Mouse (Mus musculus) midbrain, embryonic 13.5 days (tissue): Measurements from ENCODE around the gene Efcab11. TPM values are rescaled to one million over a fixed set of nuclear protein-coding genes. Genes with fewer than 3 reads are reported as not detected.
A peak's percentile ranks its signal among the peaks of the same experiment; 100 is the strongest.
"Not testable (repeated sequence)": the region's sequence is repeated elsewhere in the genome, so short reads cannot be mapped to it uniquely, and the experiment has no call there.

Experiments used
- ATAC-seq: fragments of 200-750 bp; cut with Nextera tagmentation; 2 replicates; pipeline ENCODE4 v1.8.0; 2017; ENCODE audit warnings: mild to moderate bottlenecking, moderate TSS enrichment, moderate library complexity
- H3K27ac ChIP-seq: fragments of 300-500 bp; sonication (generic); 2 replicates; pipeline ENCODE4 v1.5.1; 2015; ENCODE audit warnings: inconsistent platforms, mild to moderate bottlenecking, moderate library complexity
- H3K27me3 ChIP-seq: fragments of 300-500 bp; sonication (generic); 2 replicates; pipeline ENCODE4 v1.6.1; 2015; ENCODE audit warnings: mild to moderate bottlenecking, inconsistent platforms
- H3K36me3 ChIP-seq: fragments of 300-500 bp; sonication (generic); 2 replicates; pipeline ENCODE4 v1.6.1; 2015; ENCODE audit warnings: mild to moderate bottlenecking, inconsistent platforms
- H3K4me1 ChIP-seq: fragments of 300-500 bp; sonication (generic); replicated peaks from 2 replicates; pipeline ENCODE4 v1.6.1; 2015; ENCODE audit warnings: inconsistent platforms
- H3K4me2 ChIP-seq: fragments of 300-500 bp; sonication (generic); replicated peaks from 2 replicates; pipeline ENCODE4 v1.6.1; 2015; ENCODE audit warnings: moderate library complexity, mild to moderate bottlenecking, inconsistent platforms
- H3K4me3 ChIP-seq: fragments of 300-500 bp; sonication (generic); replicated peaks from 2 replicates; pipeline ENCODE4 v1.5.1; 2015; ENCODE audit warnings: mild to moderate bottlenecking, inconsistent platforms
- H3K9ac ChIP-seq: fragments of 300-500 bp; sonication (generic); replicated peaks from 2 replicates; pipeline ENCODE4 v1.6.1; 2015; ENCODE audit warnings: mild to moderate bottlenecking, inconsistent platforms
- H3K9me3 ChIP-seq: fragments of 300-500 bp; sonication (generic); 2 replicates; pipeline ENCODE4 v1.6.1; 2016; ENCODE audit warnings: mild to moderate bottlenecking, inconsistent platforms
- WGBS: fragments of 180-500 bp; shearing (Covaris S2); methylation state at CpG from one replicate; pipeline ENCODE4 v1.1.7; 2015; 5-methylcytosine and 5-hydroxymethylcytosine counted together
- polyA plus RNA-seq: library from polyadenylated mRNA; unstranded; fragments of >200 nt; fragmentation: Nextera tagmentation; extraction: Ambion mirVana; gene quantifications from 2 replicates; pipeline ENCODE4 v1.2.1, GENCODE M21; 2015

The Efcab11 gene
- polyA plus RNA-seq, 1 experiment from 2014 or later: 10.3 TPM

DNA sequence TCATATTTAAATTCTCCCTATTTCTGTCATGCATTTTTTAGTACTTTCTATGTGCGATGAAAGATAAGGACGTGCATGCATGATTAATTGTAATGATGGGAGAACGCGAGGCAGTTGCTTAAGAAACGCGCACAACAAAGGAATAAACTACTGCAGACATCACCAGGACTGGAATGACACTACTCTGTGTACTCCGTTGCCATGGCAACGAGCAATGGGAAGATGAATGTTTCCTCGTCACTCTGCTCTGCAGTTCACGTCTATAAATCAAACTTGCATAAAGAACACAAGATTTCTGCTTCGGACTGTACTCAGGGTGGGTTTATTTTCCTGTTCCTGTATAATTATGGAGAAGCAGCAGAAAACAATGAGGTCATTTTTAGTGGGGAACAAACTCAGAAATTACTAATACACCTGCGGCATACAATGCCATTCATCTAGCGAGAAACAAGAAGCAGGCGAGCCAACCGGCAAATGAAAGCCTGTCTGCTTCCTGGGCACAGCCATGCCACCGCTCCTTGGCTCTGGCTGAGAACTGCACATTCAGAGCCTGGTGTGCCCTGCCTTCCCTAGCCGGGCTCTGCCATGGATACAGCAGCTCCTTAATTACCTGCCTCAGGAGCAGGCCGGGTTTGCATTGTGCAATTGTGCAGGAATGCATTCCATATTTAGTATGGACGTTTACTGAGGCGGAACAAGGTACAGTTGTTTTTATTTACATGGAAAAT lies 47.7 kb downstream of the Efcab11 start:
- Histone ChIP-seq H3K27me3 (no peaks in the 10 kb centered on the region), H3K4me1 (peaks cover 17% of the 10 kb centered on the region), H3K9ac (no peak overlapping the region), H3K27ac (peak overlapping the region; percentile 71), H3K4me2 (peak overlapping the region; percentile 27), H3K36me3 (no peaks in the 10 kb centered on the region), H3K4me3 (no peak overlapping the region), H3K9me3 (no peaks in the 10 kb centered on the region)
- ATAC-seq: peak; percentile 82
- 41% methylated on average over 20 of the region's 20 CpGs for WGBS

DNA sequence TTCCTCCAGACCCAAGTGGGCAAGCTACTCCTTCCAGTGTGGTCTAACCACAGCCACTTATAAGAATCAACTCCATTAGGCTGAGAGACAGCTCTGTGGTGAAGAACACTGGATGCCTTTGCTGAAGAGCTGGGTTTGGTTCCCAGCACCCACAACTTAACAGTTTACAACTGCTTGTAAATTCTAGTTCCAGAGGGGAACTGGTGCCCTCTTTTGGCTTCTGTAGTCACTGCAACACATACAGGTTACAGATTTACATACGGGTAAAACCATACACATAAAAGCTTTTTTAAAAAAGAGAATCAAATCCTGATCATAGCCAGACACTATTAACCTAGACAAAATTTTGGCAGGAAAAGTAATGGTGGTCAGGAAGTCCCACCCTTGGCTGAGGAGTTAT lies 50.8 kb downstream of the Efcab11 start:
- no peaks in the 10 kb centered on the region for H3K27me3 ChIP-seq
- no peak overlapping the region for H3K4me3 ChIP-seq
- H3K9me3 ChIP-seq: no peaks in the 10 kb centered on the region
- H3K9ac ChIP-seq: no peak overlapping the region
- H3K27ac ChIP-seq: no peak overlapping the region
- ATAC-seq: no peak
- peaks cover 17% of the 10 kb centered on the region for H3K4me1 ChIP-seq
- no peaks in the 10 kb centered on the region for H3K36me3 ChIP-seq
- no peak overlapping the region for H3K4me2 ChIP-seq
- WGBS: 98% methylated on average over 1 of the region's 1 CpGs

DNA sequence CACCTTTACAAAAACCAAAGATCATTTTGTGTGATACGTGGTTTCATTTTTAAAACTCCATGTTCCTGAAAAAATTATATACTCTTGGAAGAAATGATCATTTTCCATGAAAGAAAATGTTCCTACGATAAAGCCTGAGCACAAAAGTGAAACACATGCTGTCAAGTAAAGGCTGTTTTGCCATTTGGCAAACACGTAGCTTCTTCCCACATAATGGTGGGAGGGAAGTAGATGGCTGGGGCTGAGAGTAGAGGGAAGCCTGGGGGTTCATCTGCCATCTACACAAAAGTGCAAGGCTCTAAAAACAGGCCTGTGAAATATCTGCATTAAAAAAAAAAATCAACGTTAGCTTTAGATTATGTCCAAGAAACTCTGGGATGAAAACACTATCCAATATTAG lies 61.6 kb downstream of the Efcab11 start:
- no peaks in the 10 kb centered on the region for H3K36me3 ChIP-seq
- WGBS: 89% methylated on average over 4 of the region's 4 CpGs
- no peak overlapping the region for H3K27ac ChIP-seq
- H3K9ac ChIP-seq: no peak overlapping the region
- H3K4me1 ChIP-seq: no peaks in the 10 kb centered on the region
- no peaks in the 10 kb centered on the region for H3K9me3 ChIP-seq
- no peak overlapping the region for H3K4me3 ChIP-seq
- H3K27me3 ChIP-seq: no peaks in the 10 kb centered on the region
- H3K4me2 ChIP-seq: no peak overlapping the region
- no peak for ATAC-seq

DNA sequence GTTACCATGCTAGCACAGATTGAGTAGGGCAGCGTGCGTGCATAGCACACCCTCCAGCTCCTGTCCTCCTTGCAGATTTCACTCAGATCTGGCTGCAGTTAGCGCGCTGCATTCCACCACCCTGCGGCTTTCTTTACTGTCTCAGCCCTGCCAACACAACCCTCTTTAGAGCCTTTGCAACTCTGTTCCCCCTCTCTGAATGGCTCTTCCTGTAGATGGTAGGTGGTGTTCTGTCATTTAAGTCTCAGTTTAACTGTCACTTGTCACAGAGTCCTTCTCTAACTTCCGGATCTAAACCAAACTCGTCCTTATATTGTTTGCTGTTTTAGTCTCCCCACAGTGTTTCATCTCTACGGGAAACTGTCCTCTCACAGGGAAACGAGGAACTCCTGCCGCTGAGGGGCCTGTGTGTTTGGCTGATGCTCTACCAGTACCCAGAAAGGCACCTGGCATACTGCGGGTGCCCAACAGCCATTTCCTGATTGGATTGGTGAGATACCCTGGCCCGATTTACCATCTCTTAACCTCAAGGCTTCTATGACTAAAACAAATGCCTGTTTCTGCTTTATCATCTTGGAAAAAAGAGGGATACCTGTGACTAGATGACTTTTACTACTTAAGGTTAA lies 62.8 kb downstream of the Efcab11 start:
- Histone ChIP-seq H3K9me3 (no peaks in the 10 kb centered on the region), H3K27ac (no peak overlapping the region), H3K4me1 (no peaks in the 10 kb centered on the region), H3K27me3 (no peaks in the 10 kb centered on the region), H3K36me3 (no peaks in the 10 kb centered on the region), H3K9ac (no peak overlapping the region), H3K4me3 (no peak overlapping the region), H3K4me2 (no peak overlapping the region)
- ATAC-seq: no peak
- WGBS: 83% methylated on average over 12 of the region's 12 CpGs

DNA sequence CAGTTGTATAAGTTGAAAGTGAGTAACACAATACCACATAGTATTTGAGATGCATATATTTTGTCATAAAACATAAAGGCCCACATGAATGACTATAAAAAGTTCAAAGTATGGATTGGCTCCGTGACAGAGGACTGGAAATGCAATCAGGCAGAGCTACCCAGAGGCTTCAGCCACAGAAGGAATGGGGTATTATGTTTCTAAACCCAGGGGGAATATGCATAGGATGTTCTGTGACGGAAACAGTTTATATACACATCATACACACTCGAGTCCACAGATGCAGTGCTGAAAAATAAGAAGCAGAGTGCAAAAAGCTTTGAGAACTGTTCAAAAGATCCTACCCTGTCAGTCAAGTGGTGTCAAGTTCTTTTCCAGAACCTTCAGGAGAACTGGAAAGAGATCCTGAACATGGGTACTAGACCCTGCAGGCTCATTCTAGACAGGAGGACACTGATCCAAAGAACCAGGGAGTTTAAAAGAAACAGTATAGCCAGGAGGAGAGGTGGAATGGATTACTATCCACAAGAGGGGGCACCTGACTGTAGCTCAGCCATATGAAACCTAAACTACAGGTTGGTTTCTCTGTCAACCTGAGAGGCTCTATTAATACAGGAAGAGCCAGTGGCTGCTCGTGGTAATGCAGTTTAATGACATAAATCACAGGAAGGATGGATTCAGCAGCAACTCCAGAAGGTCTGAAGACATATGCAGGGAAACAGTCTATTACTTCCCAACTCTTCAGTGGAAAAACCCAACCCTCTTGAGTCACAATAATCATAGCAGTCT lies 64.9 kb downstream of the Efcab11 start:
- Histone ChIP-seq H3K36me3 (no peaks in the 10 kb centered on the region), H3K9me3 (no peaks in the 10 kb centered on the region), H3K27me3 (no peaks in the 10 kb centered on the region), H3K9ac (no peak overlapping the region), H3K4me3 (no peak overlapping the region), H3K4me1 (no peaks in the 10 kb centered on the region), H3K27ac (no peak overlapping the region), H3K4me2 (no peak overlapping the region)
- 82% methylated on average over 4 of the region's 4 CpGs for WGBS
- ATAC-seq: no peak

DNA sequence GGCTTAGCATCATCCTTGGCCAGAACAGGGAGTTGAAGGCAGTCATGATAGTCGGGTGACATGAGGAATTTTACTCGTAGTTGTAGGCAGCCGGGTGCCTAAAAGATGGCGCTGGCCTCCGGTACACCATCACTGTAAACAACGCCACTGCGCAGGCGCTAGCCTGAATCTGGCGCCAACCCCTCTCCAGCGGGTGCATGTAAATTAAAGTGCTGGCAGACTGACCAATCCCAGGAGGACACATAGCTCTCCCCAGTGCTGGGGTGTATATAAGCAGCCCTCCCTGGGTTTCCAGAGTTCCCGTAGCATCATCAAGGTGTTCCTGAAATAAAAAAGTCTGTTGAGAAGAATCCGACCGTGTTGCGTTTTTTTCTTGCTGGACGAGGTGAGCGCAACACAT lies 66.2 kb downstream of the Efcab11 start:
- H3K9ac ChIP-seq, ATAC-seq, H3K9me3 ChIP-seq, H3K36me3 ChIP-seq, H3K27ac ChIP-seq, H3K4me3 ChIP-seq, H3K27me3 ChIP-seq, H3K4me2 ChIP-seq, H3K4me1 ChIP-seq: not testable (repeated sequence)
- 97% methylated on average over 16 of the region's 16 CpGs for WGBS

DNA sequence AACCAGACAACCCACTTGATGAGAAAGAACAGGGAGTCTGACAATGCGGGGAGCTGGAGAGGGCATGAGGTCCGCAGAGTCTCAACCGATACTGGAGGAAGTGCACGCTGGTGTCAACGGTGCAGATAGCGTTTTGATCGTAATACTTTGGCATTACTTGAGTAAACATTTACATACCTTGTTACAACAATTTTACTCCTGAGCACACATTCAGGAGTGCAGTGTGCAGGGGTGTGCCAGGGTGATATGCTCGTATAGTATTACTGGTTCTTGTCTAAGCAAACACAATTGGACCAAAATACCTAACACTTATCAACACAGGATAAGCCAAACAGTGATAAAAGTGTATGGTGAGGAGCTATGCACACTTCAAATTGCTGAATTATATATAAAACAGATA lies 69.0 kb downstream of the Efcab11 start:
- H3K27me3 ChIP-seq: no peaks in the 10 kb centered on the region

DNA sequence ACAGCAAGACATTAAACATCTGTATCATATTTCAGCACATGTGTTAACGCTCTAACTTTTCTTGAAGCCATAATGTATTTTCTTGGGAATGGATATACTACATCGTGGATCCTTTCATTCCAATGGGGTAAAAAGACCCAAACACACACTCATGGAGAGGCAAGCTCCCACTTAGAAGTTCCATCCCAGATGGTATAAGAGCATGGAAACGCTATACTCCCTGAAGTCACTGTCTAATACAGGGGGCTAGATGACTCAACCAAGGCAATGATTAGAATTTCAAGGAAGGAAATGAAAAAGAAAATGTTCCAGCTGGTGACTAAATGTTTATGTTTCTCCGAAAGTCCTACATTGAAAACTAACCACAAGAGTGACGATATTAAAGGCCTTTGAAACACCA lies 76.3 kb downstream of the Efcab11 start:
- Histone ChIP-seq H3K36me3 (no peaks in the 10 kb centered on the region), H3K4me2 (no peak overlapping the region), H3K9ac (no peak overlapping the region), H3K4me3 (no peak overlapping the region), H3K9me3 (no peaks in the 10 kb centered on the region), H3K4me1 (no peaks in the 10 kb centered on the region), H3K27me3 (no peaks in the 10 kb centered on the region), H3K27ac (no peak overlapping the region)
- no peak for ATAC-seq
- WGBS: 95% methylated on average over 5 of the region's 5 CpGs

More for the DNA sequence above, 69.0 kb downstream of the Efcab11 start:
- Histone ChIP-seq H3K4me2 (no peak overlapping the region), H3K4me1 (no peaks in the 10 kb centered on the region), H3K9me3 (no peaks in the 10 kb centered on the region), H3K27ac (no peak overlapping the region), H3K36me3 (no peaks in the 10 kb centered on the region), H3K4me3 (no peak overlapping the region), H3K9ac (no peak overlapping the region)
- no peak for ATAC-seq
- WGBS: 94% methylated on average over 8 of the region's 8 CpGs

DNA sequence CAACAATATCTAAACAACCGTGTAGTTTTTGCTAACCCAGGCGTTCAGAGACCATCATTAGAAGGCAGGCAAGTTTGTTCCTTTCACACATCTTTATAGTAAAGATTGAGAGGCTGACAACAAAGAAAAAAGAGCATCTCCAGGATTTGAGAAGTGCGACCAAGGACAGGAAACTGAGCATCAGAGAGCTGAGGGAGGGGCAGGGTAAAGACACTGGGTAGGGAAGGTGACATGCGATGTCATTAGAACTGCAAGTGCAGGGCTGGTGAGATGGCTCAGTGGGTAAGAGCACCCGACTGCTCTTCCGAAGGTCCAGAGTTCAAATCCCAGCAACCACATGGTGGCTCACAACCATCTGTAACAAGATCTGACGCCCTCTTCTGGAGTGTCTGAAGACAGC lies 77.5 kb downstream of the Efcab11 start:
- H3K36me3 ChIP-seq, ATAC-seq, H3K27ac ChIP-seq, H3K27me3 ChIP-seq, H3K9ac ChIP-seq, H3K4me2 ChIP-seq, H3K4me1 ChIP-seq, H3K9me3 ChIP-seq, H3K4me3 ChIP-seq: not testable (repeated sequence)
- WGBS: 92% methylated on average over 7 of the region's 7 CpGs

DNA sequence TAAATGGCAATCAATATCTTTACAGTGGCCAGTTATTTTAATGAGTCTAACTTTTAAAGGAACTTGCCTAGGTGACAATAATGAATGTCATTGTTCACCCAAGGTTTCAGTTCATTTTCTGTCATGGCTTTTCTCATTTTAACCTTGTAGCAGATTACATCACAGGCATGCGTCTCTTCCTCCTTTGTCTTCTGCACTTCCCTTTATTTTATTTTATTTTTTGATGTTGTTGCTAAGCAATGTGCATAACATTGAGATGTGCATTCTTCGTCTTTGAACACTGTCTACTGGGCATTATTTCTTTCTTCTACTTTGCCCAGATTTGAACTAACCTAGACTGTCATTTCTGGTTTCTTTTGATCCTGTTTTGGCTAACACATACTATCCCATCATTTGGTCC lies 88.3 kb downstream of the Efcab11 start:
- Histone ChIP-seq H3K4me1 (peaks cover 14% of the 10 kb centered on the region), H3K9ac (no peak overlapping the region), H3K36me3 (no peaks in the 10 kb centered on the region), H3K9me3 (no peaks in the 10 kb centered on the region), H3K27me3 (no peaks in the 10 kb centered on the region), H3K27ac (no peak overlapping the region), H3K4me3 (no peak overlapping the region), H3K4me2 (no peak overlapping the region)
- 58% methylated on average over 2 of the region's 2 CpGs for WGBS
- no peak for ATAC-seq

DNA sequence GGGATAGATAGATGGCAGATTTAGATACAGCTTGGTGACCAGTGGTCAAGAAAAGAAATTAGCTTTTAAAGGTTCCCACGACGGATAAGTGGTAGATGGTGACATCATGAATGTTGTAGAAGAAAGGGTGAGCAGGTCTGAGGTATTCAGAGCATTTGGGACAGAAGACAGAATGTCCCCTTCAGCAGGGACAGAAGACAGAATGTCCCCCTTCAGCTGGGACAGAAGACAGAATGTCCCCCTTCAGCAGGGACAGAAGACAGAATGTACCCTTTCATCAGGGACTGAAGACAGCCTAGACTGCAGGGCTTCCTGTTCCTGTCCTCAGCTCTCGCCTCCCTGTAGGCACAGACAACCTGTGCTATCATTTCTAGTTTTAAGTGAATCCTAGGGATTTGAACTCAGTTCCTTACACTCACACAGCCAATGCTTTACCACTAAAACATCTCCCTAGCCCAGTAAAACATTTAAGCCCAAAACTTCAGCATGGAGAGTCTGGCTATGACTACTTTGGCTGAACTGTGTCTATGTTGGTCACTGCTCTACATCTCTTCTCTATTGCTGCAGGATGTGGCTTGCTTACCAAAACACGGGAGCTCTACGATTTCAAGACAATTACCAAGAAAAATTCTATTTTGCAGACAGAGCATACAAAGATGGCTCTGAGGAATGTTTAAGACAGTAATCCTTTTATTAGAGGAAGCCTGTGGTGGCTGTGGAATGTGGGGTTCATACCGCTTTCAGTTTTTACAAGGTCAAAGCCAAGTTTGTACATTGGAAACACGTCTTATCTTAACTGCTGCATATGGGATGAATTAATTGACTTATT lies 89.2 kb downstream of the Efcab11 start:
- Histone ChIP-seq H3K4me1 (peaks cover 14% of the 10 kb centered on the region), H3K4me3 (no peak overlapping the region), H3K4me2 (no peak overlapping the region), H3K9me3 (no peaks in the 10 kb centered on the region), H3K9ac (no peak overlapping the region), H3K27ac (no peak overlapping the region), H3K27me3 (no peaks in the 10 kb centered on the region), H3K36me3 (no peaks in the 10 kb centered on the region)
- 85% methylated on average over 7 of the region's 7 CpGs for WGBS
- no peak for ATAC-seq

DNA sequence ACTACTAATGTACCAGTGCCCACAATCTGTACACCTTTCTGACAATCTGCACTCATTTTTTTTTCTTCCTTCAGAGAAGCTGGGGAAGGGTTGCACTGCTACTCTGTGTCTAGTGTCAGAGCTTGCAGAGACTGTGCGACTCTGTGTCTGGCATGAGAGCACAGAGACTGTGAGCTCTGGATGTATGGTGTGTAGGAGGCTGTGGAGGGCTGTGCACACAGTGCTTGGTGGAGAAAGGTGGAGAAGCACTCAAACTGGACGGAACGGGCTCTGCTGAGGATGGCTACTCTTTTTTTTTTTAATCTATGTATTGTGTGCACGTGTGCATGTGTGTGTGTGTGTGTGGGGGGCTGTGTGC lies 90.1 kb downstream of the Efcab11 start:
- 83% methylated on average over 4 of the region's 4 CpGs for WGBS
- ATAC-seq: no peak

More for the DNA sequence above, 90.1 kb downstream of the Efcab11 start:
- no peaks in the 10 kb centered on the region for H3K27me3 ChIP-seq
- no peak overlapping the region for H3K9ac ChIP-seq
- H3K36me3 ChIP-seq: no peaks in the 10 kb centered on the region
- no peak overlapping the region for H3K4me2 ChIP-seq
- H3K9me3 ChIP-seq: no peaks in the 10 kb centered on the region
- no peak overlapping the region for H3K4me3 ChIP-seq
- H3K4me1 ChIP-seq: peaks cover 14% of the 10 kb centered on the region
- no peak overlapping the region for H3K27ac ChIP-seq
